Mouse (Mus musculus) thymus, adult 2 months (tissue): Measurements from ENCODE around the gene Rundc1.

ENCODE experiments used
- CTCF ChIP-seq: fragments of 200-500 bp; IDR thresholded peaks from 2 replicates; pipeline ENCODE4 v1.5.1; 2012; ENCODE audit warnings: mild to moderate bottlenecking, control low read depth, low read length, moderate library complexity, borderline replicate concordance; ENCODE audit not compliant: control insufficient read depth, poor library complexity, insufficient read depth; ENCODE audit errors: extremely low read depth
- POLR2A ChIP-seq: fragments of 200-500 bp; IDR thresholded peaks from 2 replicates; pipeline ENCODE4 v1.6.1; 2012; ENCODE audit warnings: mild to moderate bottlenecking, low read length, control low read depth, moderate library complexity; ENCODE audit not compliant: control insufficient read depth, poor library complexity, insufficient read depth; ENCODE audit errors: extremely low read depth

GRCm38 (mm10) chr11:101465101-101465868 is 40.4 kb downstream of the Rundc1 start:
- TF ChIP-seq CTCF = no peak
- no peak for TF ChIP-seq POLR2A
